ENCODE assay signal across 28 mouse cellular contexts in the genomic region with DNA sequence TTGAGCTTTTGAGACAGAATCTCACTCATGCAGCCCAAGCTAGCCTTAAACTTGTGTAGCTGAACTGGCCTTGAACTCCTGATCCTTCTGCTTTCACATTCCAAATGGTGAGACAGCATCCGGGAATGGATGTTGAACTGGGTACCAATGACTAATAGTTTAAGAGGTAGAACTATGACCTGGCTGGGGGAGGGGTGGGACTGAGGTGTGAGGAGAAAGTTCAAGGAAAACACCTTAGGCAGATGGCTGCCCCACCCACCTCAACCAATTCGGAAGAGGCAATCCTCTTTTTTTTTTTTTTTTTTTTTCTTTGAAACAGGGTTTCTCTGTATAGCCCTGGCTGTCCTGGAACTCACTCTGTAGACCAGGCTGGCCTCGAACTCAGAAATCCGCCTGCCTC. TPM values are rescaled to one million over a fixed set of nuclear protein-coding genes. Genes with fewer than 3 reads are reported as not detected.
DNase-seq lines count a peak whose midpoint lies in the region; ATAC-seq and TF ChIP-seq lines count a peak whose summit lies in the region.
"Had no signal": no experiment of that assay in that cellular context is flagged by ENCODE, and none has a peak within 500 bp of the region (broad histone marks: within the 10 kb centered on the region; RNA-seq: fewer than 3 reads in every experiment).

No protein-coding gene starts in this region.

- TF ChIP-seq EP300 in ES-Bruce4 (IDR thresholded peaks at IDR 0.05; ENCODE audit: insufficient read depth, low read depth, low read length), result peak; percentile 86
- no peak for TF ChIP-seq EP300 in lung, postnatal 0 days (IDR thresholded peaks at IDR 0.05)

- ATAC-seq in liver, embryonic 13.5 days (ENCODE audit: low read depth), result no peak
- no peak for ATAC-seq in lung, postnatal 0 days
- ATAC-seq: forebrain, embryonic 16.5 days had no signal

- H3K9ac ChIP-seq in ES-Bruce4 (ENCODE audit: low read depth, poor library complexity, severe bottlenecking), result no peak overlapping the region
- H3K9ac ChIP-seq in liver, embryonic 13.5 days, result peak overlapping the region; percentile 19; the same call in 1 of the 2 replicates
- no peak overlapping the region for H3K9ac ChIP-seq in lung, postnatal 0 days (replicated peaks; ENCODE audit: low read depth)
- H3K9ac ChIP-seq: heart, embryonic 13.5 days; hindbrain, embryonic 14.5 days; kidney, embryonic 15.5 days; limb, embryonic 13.5 days had no signal

- no peaks in the 10 kb centered on the region for H3K36me3 ChIP-seq in ES-Bruce4 (ENCODE audit: control insufficient read depth, insufficient read depth, low read length, poor library complexity, severe bottlenecking)
- no peaks in the 10 kb centered on the region for H3K36me3 ChIP-seq in liver, embryonic 13.5 days
- H3K36me3 ChIP-seq in small intestine, adult 2 months (ENCODE audit: control insufficient read depth, insufficient read depth, low read length), result no peaks in the 10 kb centered on the region
- H3K36me3 ChIP-seq in lung, postnatal 0 days (ENCODE audit: insufficient read depth, low read length), result no peaks in the 10 kb centered on the region
- H3K36me3 ChIP-seq: heart, embryonic 13.5 days; kidney, embryonic 15.5 days; limb, embryonic 13.5 days had no signal

- peak overlapping the region; percentile 93 for H3K27ac ChIP-seq in ES-Bruce4 (ENCODE audit: insufficient read depth, low read length)
- peak overlapping the region; percentile 94 for H3K27ac ChIP-seq in liver, embryonic 13.5 days
- H3K27ac ChIP-seq in small intestine, adult 2 months (ENCODE audit: insufficient read depth, low read depth, low read length), result peak overlapping the region; percentile 83
- no peak overlapping the region for H3K27ac ChIP-seq in lung, postnatal 0 days (ENCODE audit: low read length)
- H3K27ac ChIP-seq: heart, adult 2 months; heart, embryonic 13.5 days; hindbrain, embryonic 14.5 days; kidney, embryonic 15.5 days; layer of hippocampus, adult 2 months; limb, embryonic 13.5 days had no signal

- H3K4me3 ChIP-seq in ES-Bruce4 (ENCODE audit: low read depth, low read length), result no peak overlapping the region
- no peak overlapping the region for H3K4me3 ChIP-seq in liver, embryonic 13.5 days (replicated peaks)
- no peak overlapping the region for H3K4me3 ChIP-seq in small intestine, adult 2 months (ENCODE audit: low read depth, low read length)
- H3K4me3 ChIP-seq in lung, postnatal 0 days (ENCODE audit: low read depth, low read length), result no peak overlapping the region
- H3K4me3 ChIP-seq: erythroblast, embryonic 14.5 days; heart, adult 2 months; heart, embryonic 13.5 days; kidney, embryonic 15.5 days; layer of hippocampus, adult 2 months; limb, embryonic 13.5 days had no signal

- WGBS in liver, embryonic 13.5 days (ENCODE audit: insufficient replicate concordance), result 67% methylated on average over 4 of the region's 4 CpGs
- WGBS in small intestine, adult 2 months, result 60% methylated on average over 4 of the region's 4 CpGs
- 74% methylated on average over 4 of the region's 4 CpGs for WGBS in lung, postnatal 0 days

- H3K4me2 ChIP-seq in liver, embryonic 13.5 days, result no peak overlapping the region
- H3K4me2 ChIP-seq in lung, postnatal 0 days (replicated peaks; ENCODE audit: low read depth, low read length), result no peak overlapping the region
- H3K4me2 ChIP-seq: heart, embryonic 13.5 days; hindbrain, embryonic 14.5 days; kidney, embryonic 15.5 days; limb, embryonic 13.5 days had no signal

- DNase-seq in NIH3T3 (ENCODE audit: low read depth) (peak; percentile 22), adipocyte (ENCODE audit: low spot score) (no peak)
- DNase-seq in liver, embryonic 13.5 days, result no peak
- no peak for DNase-seq in kidney, postnatal 4 days
- no peak for DNase-seq in lung, postnatal 0 days (ENCODE audit: low spot score)
- DNase-seq: adrenal gland, postnatal 14 days; B cell, adult 2 months; cerebellum, adult 11-12 months; cerebellum, adult 9-11 months; heart, adult 2 months; heart, postnatal 10 days; kidney, adult 18-20 months; kidney, postnatal 25 days; lung, adult 2 months; lung, postnatal 14 days; midbrain, embryonic 14.5 days; right cerebral cortex, postnatal 4 days; thymus, postnatal 4 days had no signal

- H3K4me1 ChIP-seq in ES-Bruce4 (ENCODE audit: control insufficient read depth, insufficient read depth, low read length), result peaks cover 9% of the 10 kb centered on the region
- H3K4me1 ChIP-seq in liver, embryonic 13.5 days (replicated peaks), result peaks cover 88% of the 10 kb centered on the region
- peaks cover 18% of the 10 kb centered on the region; the same call in 1 of the 2 replicates for H3K4me1 ChIP-seq in small intestine, adult 2 months (ENCODE audit: control insufficient read depth, insufficient read depth, insufficient read length, low read length)
- no peaks in the 10 kb centered on the region for H3K4me1 ChIP-seq in lung, postnatal 0 days (ENCODE audit: insufficient read depth, low read depth, low read length)
- H3K4me1 ChIP-seq: kidney, embryonic 15.5 days; limb, embryonic 13.5 days had no signal

- no peak for TF ChIP-seq CTCF in ES-Bruce4 (IDR thresholded peaks at IDR 0.05; ENCODE audit: low read depth, low read length)
- TF ChIP-seq CTCF in small intestine, adult 2 months (IDR thresholded peaks at IDR 0.05; ENCODE audit: extremely low read depth, insufficient read length, insufficient replicate concordance, low read depth, low read length), result no peak
- no peak for TF ChIP-seq CTCF in lung, postnatal 0 days (IDR thresholded peaks at IDR 0.05)

- no peaks in the 10 kb centered on the region for H3K27me3 ChIP-seq in ES-Bruce4 (ENCODE audit: control insufficient read depth, insufficient read depth, low read length, poor library complexity, severe bottlenecking)
- H3K27me3 ChIP-seq in liver, embryonic 13.5 days, result 0 out of 2 replicates have a peak, but pooled peaks cover 4% of the 10 kb centered on the region
- no peaks in the 10 kb centered on the region for H3K27me3 ChIP-seq in small intestine, adult 2 months (ENCODE audit: control insufficient read depth, insufficient read depth, low read length)
- no peaks in the 10 kb centered on the region for H3K27me3 ChIP-seq in lung, postnatal 0 days (replicated peaks; ENCODE audit: insufficient read depth, low read length)

- TF ChIP-seq POLR2A in ES-Bruce4 (IDR thresholded peaks at IDR 0.05; ENCODE audit: insufficient read depth, low read length), result no peak
- no peak for TF ChIP-seq POLR2A in small intestine, adult 2 months (IDR thresholded peaks at IDR 0.05; ENCODE audit: low read depth, low read length)

- no peaks in the 10 kb centered on the region for H3K9me3 ChIP-seq in ES-Bruce4 (replicated peaks; ENCODE audit: control insufficient read depth, insufficient read depth, low read length, poor library complexity, severe bottlenecking)
- H3K9me3 ChIP-seq in liver, embryonic 13.5 days (replicated peaks), result no peaks in the 10 kb centered on the region
- no peaks in the 10 kb centered on the region for H3K9me3 ChIP-seq in lung, postnatal 0 days (ENCODE audit: low read length)
- H3K9me3 ChIP-seq: heart, embryonic 13.5 days; kidney, embryonic 15.5 days; limb, embryonic 13.5 days had no signal

RNA-seq across cellular contexts. Expression of a gene that starts 6.5 kb away (rescaled TPM):
- polyA plus RNA-seq in ES-Bruce4 (2011; ENCODE audit: insufficient read depth, insufficient read length, low read depth, missing spikeins), result 350 and 361 TPM in 2 replicates
- 197 and 202 TPM in 2 replicates for polyA plus RNA-seq in liver, embryonic 13.5 days (2015; fragmentation: Nextera tagmentation; extraction: Ambion mirVana)
- 55.7 and 124 TPM in 2 replicates for polyA plus RNA-seq in small intestine, adult 2 months (2012; rRNA removed)
- polyA plus RNA-seq in lung, postnatal 0 days (2015; fragmentation: Nextera tagmentation; extraction: Ambion mirVana), result 125 and 127 TPM in 2 replicates

RNA-seq across cellular contexts. Expression of a gene that starts 45.8 kb away (rescaled TPM):
- polyA plus RNA-seq in ES-Bruce4 (2011; ENCODE audit: insufficient read depth, insufficient read length, low read depth, missing spikeins), result 0.90 and 1.3 TPM in 2 replicates
- polyA plus RNA-seq in liver, embryonic 13.5 days (2015; fragmentation: Nextera tagmentation; extraction: Ambion mirVana), result 0.18 and 0.27 TPM in 2 replicates
- polyA plus RNA-seq in small intestine, adult 2 months (2012; rRNA removed), result 1.9 and 8.3 TPM in 2 replicates
- 5.8 and 6.9 TPM in 2 replicates for polyA plus RNA-seq in lung, postnatal 0 days (2015; fragmentation: Nextera tagmentation; extraction: Ambion mirVana)
- polyA plus RNA-seq: erythroblast, embryonic 14.5 days; neural tube, embryonic 14.5 days had no signal

RNA-seq across cellular contexts. Expression of a gene that starts 49.2 kb away (rescaled TPM):
- 49.6 and 52.7 TPM in 2 replicates for polyA plus RNA-seq in ES-Bruce4 (2011; ENCODE audit: insufficient read depth, insufficient read length, low read depth, missing spikeins)
- 6.8 and 8.0 TPM in 2 replicates for polyA plus RNA-seq in liver, embryonic 13.5 days (2015; fragmentation: Nextera tagmentation; extraction: Ambion mirVana)
- polyA plus RNA-seq in small intestine, adult 2 months (2012; rRNA removed), result 9.1 and 13.2 TPM in 2 replicates
- polyA plus RNA-seq in lung, postnatal 0 days (2015; fragmentation: Nextera tagmentation; extraction: Ambion mirVana), result 24.4 and 27.9 TPM in 2 replicates
